10 mouse cellular contexts compared by ENCODE assay signal in genomic region chr5:126699314-126699713, GRCm38 (mm10).
DNase-seq lines count a peak whose midpoint lies in the region; ATAC-seq and TF ChIP-seq lines count a peak whose summit lies in the region.
"Had no signal": no experiment of that assay in that cellular context is flagged by ENCODE, and none has a peak within 500 bp of the region (broad histone marks: within the 10 kb centered on the region; RNA-seq: fewer than 3 reads in every experiment).

No protein-coding gene starts in this region.

- no peak overlapping the region for H3K9ac ChIP-seq in hindbrain, embryonic 11.5 days (ENCODE audit: low read depth, low read length)
- H3K9ac ChIP-seq in hindbrain, embryonic 16.5 days (ENCODE audit: low read depth, low read length), result no peak overlapping the region
- no peak overlapping the region for H3K9ac ChIP-seq in lung, embryonic 14.5 days
- H3K9ac ChIP-seq: embryonic facial prominence, embryonic 13.5 days had no signal

- no peaks in the 10 kb centered on the region for H3K27me3 ChIP-seq in hindbrain, embryonic 11.5 days (ENCODE audit: control insufficient read depth, insufficient read depth, low read length)
- no peaks in the 10 kb centered on the region for H3K27me3 ChIP-seq in hindbrain, embryonic 16.5 days (replicated peaks; ENCODE audit: control insufficient read depth, insufficient read depth, low read length)
- no peaks in the 10 kb centered on the region for H3K27me3 ChIP-seq in lung, embryonic 14.5 days (ENCODE audit: insufficient read depth, low read length)
- H3K27me3 ChIP-seq: embryonic facial prominence, embryonic 13.5 days had no signal

- ATAC-seq in hindbrain, embryonic 11.5 days (ENCODE audit: low FRiP score), result no peak
- no peak for ATAC-seq in hindbrain, embryonic 16.5 days
- no peak for ATAC-seq in lung, embryonic 14.5 days (ENCODE audit: insufficient read depth)

- no peaks in the 10 kb centered on the region for H3K9me3 ChIP-seq in hindbrain, embryonic 11.5 days (ENCODE audit: control insufficient read depth, low read length)
- H3K9me3 ChIP-seq in hindbrain, embryonic 16.5 days (ENCODE audit: control insufficient read depth, low read length), result no peaks in the 10 kb centered on the region
- H3K9me3 ChIP-seq in lung, embryonic 14.5 days (ENCODE audit: low read depth, low read length), result no peaks in the 10 kb centered on the region
- H3K9me3 ChIP-seq: embryonic facial prominence, embryonic 13.5 days had no signal

- no peak for TF ChIP-seq POLR2A in lung, adult 2 months (IDR thresholded peaks at IDR 0.05; ENCODE audit: borderline replicate concordance, extremely low read depth, low read depth, low read length)

- H3K4me3 ChIP-seq in hindbrain, embryonic 11.5 days (ENCODE audit: low read depth, low read length), result no peak overlapping the region
- H3K4me3 ChIP-seq in hindbrain, embryonic 16.5 days (ENCODE audit: low read length), result no peak overlapping the region
- H3K4me3 ChIP-seq in lung, embryonic 14.5 days (ENCODE audit: low read depth, low read length), result no peak overlapping the region
- H3K4me3 ChIP-seq in lung, adult 2 months (replicated peaks; ENCODE audit: extremely low read depth, low read depth, low read length), result no peak overlapping the region
- H3K4me3 ChIP-seq: embryonic facial prominence, embryonic 13.5 days had no signal

- 53% methylated on average over 4 of the region's 4 CpGs for WGBS in hindbrain, embryonic 11.5 days
- 53% methylated on average over 4 of the region's 4 CpGs for WGBS in hindbrain, embryonic 16.5 days
- 44% methylated on average over 4 of the region's 4 CpGs for WGBS in lung, embryonic 14.5 days
- WGBS in lung, adult 2 months, result 37% methylated on average over 4 of the region's 4 CpGs

- H3K36me3 ChIP-seq in hindbrain, embryonic 11.5 days (ENCODE audit: control insufficient read depth, insufficient read depth, low read length), result no peaks in the 10 kb centered on the region
- H3K36me3 ChIP-seq in hindbrain, embryonic 16.5 days (ENCODE audit: control insufficient read depth, insufficient read depth, low read length), result no peaks in the 10 kb centered on the region
- no peaks in the 10 kb centered on the region for H3K36me3 ChIP-seq in lung, embryonic 14.5 days (ENCODE audit: insufficient read depth)
- H3K36me3 ChIP-seq: embryonic facial prominence, embryonic 13.5 days had no signal

- H3K27ac ChIP-seq in hindbrain, embryonic 11.5 days (ENCODE audit: low read depth, low read length), result no peak overlapping the region
- H3K27ac ChIP-seq in hindbrain, embryonic 16.5 days (ENCODE audit: low read depth, low read length), result no peak overlapping the region
- H3K27ac ChIP-seq in lung, embryonic 14.5 days (ENCODE audit: low read depth), result no peak overlapping the region
- H3K27ac ChIP-seq: embryonic facial prominence, embryonic 13.5 days had no signal

- peak; percentile 22 for DNase-seq in hindbrain, embryonic 11.5 days (ENCODE audit: low spot score)
- peak; percentile 4 for DNase-seq in lung, embryonic 14.5 days
- no peak for DNase-seq in lung, adult 2 months
- peak; percentile 25 for DNase-seq in R1 (ENCODE audit: low read depth, low spot score)
- peak; percentile 1 to 51 for DNase-seq in kidney, postnatal 36 days
- DNase-seq in thymus, postnatal 4 days, result no peak
- DNase-seq: heart, postnatal 36 days; layer of hippocampus, postnatal 36 days had no signal

- H3K4me2 ChIP-seq in hindbrain, embryonic 11.5 days (replicated peaks; ENCODE audit: low read depth, low read length), result no peak overlapping the region
- H3K4me2 ChIP-seq in hindbrain, embryonic 16.5 days (ENCODE audit: low read length), result no peak overlapping the region
- H3K4me2 ChIP-seq in lung, embryonic 14.5 days, result no peak overlapping the region
- H3K4me2 ChIP-seq: embryonic facial prominence, embryonic 13.5 days had no signal

- no peaks in the 10 kb centered on the region for H3K4me1 ChIP-seq in hindbrain, embryonic 11.5 days (replicated peaks; ENCODE audit: control insufficient read depth, insufficient read depth, low read length)
- peaks cover 5% of the 10 kb centered on the region for H3K4me1 ChIP-seq in hindbrain, embryonic 16.5 days (ENCODE audit: control insufficient read depth, insufficient read depth, low read depth, low read length)
- H3K4me1 ChIP-seq in lung, embryonic 14.5 days (ENCODE audit: insufficient read depth), result no peaks in the 10 kb centered on the region
- H3K4me1 ChIP-seq in lung, adult 2 months (ENCODE audit: control insufficient read depth, insufficient read depth, low read length), result no peaks in the 10 kb centered on the region
- H3K4me1 ChIP-seq: embryonic facial prominence, embryonic 13.5 days had no signal

- TF ChIP-seq CTCF in lung, embryonic 14.5 days (IDR thresholded peaks at IDR 0.05; ENCODE audit: low read depth), result 0 out of 2 replicates have a peak, but pooled peaks have one; percentile 8
- no peak for TF ChIP-seq CTCF in lung, adult 2 months (IDR thresholded peaks at IDR 0.05; ENCODE audit: insufficient read depth, low read length)

Comparison
In these comparisons a context has a peak if more than half of its experiments do, and no peak if none do; other contexts are left out.
1. DNase-seq: peak in hindbrain, embryonic 11.5 days (single experiment), lung, embryonic 14.5 days (single experiment), R1 (single experiment) and kidney, postnatal 36 days (2 of 2); none in lung, adult 2 months (single experiment) and thymus, postnatal 4 days (single experiment).